Mouse (Mus musculus): ENCODE data around the gene C8b. TPM values are rescaled to one million over a fixed set of nuclear protein-coding genes. Genes with fewer than 3 reads are reported as not detected.

The C8b gene
- 0.10 and 0.18 TPM in 2 replicates for polyA plus RNA-seq (2015; fragmentation: Nextera tagmentation; extraction: Ambion mirVana)

DNA sequence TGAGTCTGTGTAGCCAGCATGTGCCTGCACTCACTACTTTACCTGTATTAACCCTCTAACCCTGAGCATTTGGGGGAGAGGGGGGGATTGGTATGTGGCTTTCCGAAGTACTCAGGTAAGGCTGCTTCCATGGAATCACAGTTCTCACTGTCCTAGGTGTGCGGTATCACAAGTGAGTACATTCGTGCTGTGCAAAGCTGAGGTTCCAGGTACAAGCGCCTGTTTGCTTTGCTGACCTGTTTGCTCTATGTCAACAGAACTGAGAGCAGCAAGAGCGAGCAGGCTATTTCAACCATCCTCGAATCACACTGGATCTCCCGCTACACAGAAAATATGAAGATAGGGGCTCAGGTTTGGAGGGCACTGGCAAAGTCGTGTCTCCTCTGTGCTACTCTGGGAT, at the start of gene C8b:
TSS of gene C8b (plus strand) at position 253 of the 400 bp plus-strand sequence.

Other genes starting within 250 kb of the C8b start
- not detected in 2 replicates for gene Gm17662, start 91.0 kb downstream of the C8b start, polyA plus RNA-seq (2015; fragmentation: Nextera tagmentation; extraction: Ambion mirVana)
- not detected in 2 replicates for gene C8a, start 110.1 kb downstream of the C8b start, polyA plus RNA-seq (2015; fragmentation: Nextera tagmentation; extraction: Ambion mirVana)
- 0.09 and 0.19 TPM in 2 replicates for gene Fyb2, start 147.1 kb downstream of the C8b start, polyA plus RNA-seq (2015; fragmentation: Nextera tagmentation; extraction: Ambion mirVana)